Mouse (Mus musculus): ENCODE measurements around the gene Slc9a9.

DNA sequence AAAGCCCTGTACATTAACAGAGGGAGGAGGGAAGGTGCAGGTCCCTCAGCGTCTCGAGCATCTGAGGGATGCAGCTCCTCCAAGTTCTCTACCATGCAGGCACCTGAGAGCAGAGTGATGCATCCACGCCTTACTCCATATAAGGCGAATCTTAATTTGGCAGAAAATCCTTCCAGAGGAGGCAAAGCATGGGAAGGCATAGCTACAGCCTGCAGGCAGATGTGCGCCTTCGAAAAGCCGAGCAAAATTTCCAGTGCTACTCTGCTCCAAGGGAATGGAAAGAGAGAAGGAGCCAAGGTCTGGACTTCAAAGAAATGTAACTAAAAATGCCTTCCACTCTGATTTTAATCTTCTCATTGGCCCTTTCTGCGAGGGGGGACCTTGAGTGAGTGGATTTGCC lies 80.5 kb downstream of the Slc9a9 start:
- TF ChIP-seq MYOG (IDR thresholded peaks at IDR 0.05; ENCODE audit: control insufficient read depth, extremely low read depth, insufficient read length) (no peak), CTCF (IDR thresholded peaks at IDR 0.05; ENCODE audit: control insufficient read depth, insufficient read depth, insufficient read length) (no peak)

Measured in C2C12 (cell line).